Mouse (Mus musculus) MEL (cell line): ENCODE measurements at regions not wholly inside any gene's neighbourhood (a gene's known extent, or its start where the extent isn't known, plus 50 kb on each side); places are given as distances from the start of the nearest gene placed in this dataset.
"Not testable (repeated sequence)": the region's sequence is repeated elsewhere in the genome, so short reads cannot be mapped to it uniquely, and the experiment has no call there.

Experiments
- DNase-seq: peaks from one replicate; pipeline ENCODE4 v3.0.0; 2011; ENCODE audit warnings: low read depth, low spot score
- H3K27ac ChIP-seq: 2 replicates; pipeline ENCODE4 v1.5.1; 2012; ENCODE audit warnings: low read depth, mild to moderate bottlenecking, control low read depth, low read length, moderate library complexity; ENCODE audit not compliant: control insufficient read depth
- H3K27me3 ChIP-seq, 2 experiments: fragments of 150-350 bp in 1 of 2; sonication (generic) in 1 of 2; 2 replicates each; pipeline ENCODE4 v1.6.1; 2012; ENCODE audit warnings: low read length in 2 of 2, mild to moderate bottlenecking in 2 of 2, improper control_type of control experiment in 1 of 2, moderate library complexity in 1 of 2; ENCODE audit not compliant: insufficient read depth in 2 of 2, control insufficient read depth in 1 of 2
- H3K36me3 ChIP-seq, 2 experiments: 2 replicates each; pipeline ENCODE4 v1.6.1; 2012 to 2014; ENCODE audit warnings: low read length in 2 of 2, improper control_type of control experiment in 1 of 2, inconsistent platforms in 1 of 2, mild to moderate bottlenecking in 1 of 2; ENCODE audit not compliant: insufficient read depth in 2 of 2, control insufficient read depth in 1 of 2
- H3K4me1 ChIP-seq, 2 experiments: fragments of 150-350 bp in 1 of 2; sonication (generic) in 1 of 2; 2 replicates each; pipeline ENCODE4 v1.6.1; 2012; ENCODE audit warnings: low read length in 2 of 2, improper control_type of control experiment in 1 of 2, mild to moderate bottlenecking in 1 of 2; ENCODE audit not compliant: insufficient read depth in 2 of 2, control insufficient read depth in 1 of 2
- H3K4me3 ChIP-seq, 2 experiments: fragments of 150-350 bp in 1 of 2; sonication (generic) in 1 of 2; 2 replicates each; pipeline ENCODE4 v1.5.1; 2012; ENCODE audit warnings: low read depth in 2 of 2, low read length in 2 of 2, mild to moderate bottlenecking in 2 of 2, moderate library complexity in 2 of 2, control low read depth in 1 of 2, improper control_type of control experiment in 1 of 2; ENCODE audit not compliant: control insufficient read depth in 1 of 2, insufficient read depth in 1 of 2
- H3K79me2 ChIP-seq: 2 replicates; pipeline ENCODE4 v1.6.1; 2012; ENCODE audit warnings: mild to moderate bottlenecking, low read length, moderate library complexity; ENCODE audit not compliant: control insufficient read depth, poor library complexity, insufficient read depth
- H3K9ac ChIP-seq: 2 replicates; pipeline ENCODE4 v1.6.1; 2012; ENCODE audit warnings: low read depth, mild to moderate bottlenecking, control low read depth, low read length, moderate library complexity; ENCODE audit not compliant: control insufficient read depth, poor library complexity, severe bottlenecking
- H3K9me3 ChIP-seq: fragments of 150-350 bp; sonication (generic); replicated peaks from 2 replicates; pipeline ENCODE4 v1.6.1; 2012; ENCODE audit warnings: mild to moderate bottlenecking, low read length, improper control_type of control experiment, moderate library complexity; ENCODE audit not compliant: insufficient read depth
- BHLHE40 ChIP-seq: IDR thresholded peaks from 2 replicates; pipeline ENCODE4 v1.6.1; 2012; ENCODE audit warnings: low read depth, mild to moderate bottlenecking, inconsistent platforms, low read length, improper control_type of control experiment, borderline replicate concordance
- CHD1 ChIP-seq: IDR thresholded peaks from 2 replicates; pipeline ENCODE4 v1.6.1; 2012; ENCODE audit warnings: low read depth, mild to moderate bottlenecking, inconsistent platforms, low read length, improper control_type of control experiment
- E2F4 ChIP-seq: IDR thresholded peaks from 2 replicates; pipeline ENCODE4 v1.6.1; 2011; ENCODE audit warnings: low read depth, low read length, improper control_type of control experiment, borderline replicate concordance
- ETS1 ChIP-seq: IDR thresholded peaks from 2 replicates; pipeline ENCODE4 v1.6.1; 2012; ENCODE audit warnings: low read depth, mild to moderate bottlenecking, inconsistent platforms, low read length, improper control_type of control experiment, moderate library complexity
- GABPA ChIP-seq: IDR thresholded peaks from 2 replicates; pipeline ENCODE4 v1.6.1; 2012; ENCODE audit warnings: low read depth, mild to moderate bottlenecking, inconsistent platforms, low read length, improper control_type of control experiment, moderate library complexity
- HCFC1 ChIP-seq: IDR thresholded peaks from 2 replicates; pipeline ENCODE4 v1.6.1; 2012; ENCODE audit warnings: low read depth, mild to moderate bottlenecking, inconsistent platforms, low read length, improper control_type of control experiment, moderate library complexity
- KAT2A ChIP-seq: conservative IDR thresholded peaks from 2 replicates; pipeline ENCODE4 v1.6.1; 2012; ENCODE audit warnings: low read depth, low read length, improper control_type of control experiment, inconsistent platforms
- MAFK ChIP-seq: IDR thresholded peaks from 2 replicates; pipeline ENCODE4 v1.6.1; 2011; ENCODE audit warnings: low read depth, mild to moderate bottlenecking, low read length, improper control_type of control experiment, borderline replicate concordance
- MXI1 ChIP-seq: IDR thresholded peaks from 2 replicates; pipeline ENCODE4 v1.6.1; 2011; ENCODE audit warnings: mild to moderate bottlenecking, low read depth, low read length, improper control_type of control experiment
- MYB ChIP-seq: IDR thresholded peaks from 2 replicates; pipeline ENCODE4 v1.6.1; 2011; ENCODE audit warnings: mild to moderate bottlenecking, low read depth, low read length, improper control_type of control experiment
- MYC ChIP-seq: IDR thresholded peaks from 2 replicates; pipeline ENCODE4 v1.6.1; 2011; ENCODE audit warnings: low read depth, mild to moderate bottlenecking, low read length, improper control_type of control experiment, moderate library complexity
- NELFE ChIP-seq: IDR thresholded peaks from 2 replicates; pipeline ENCODE4 v1.6.1; 2011; ENCODE audit warnings: low read depth, low read length, improper control_type of control experiment
- NRF1 ChIP-seq: IDR thresholded peaks from 2 replicates; pipeline ENCODE4 v1.6.1; 2014; ENCODE audit warnings: low read depth, mild to moderate bottlenecking, inconsistent platforms, low read length, improper control_type of control experiment, moderate library complexity; ENCODE audit not compliant: poor library complexity, insufficient read depth, severe bottlenecking
- POLR2A ChIP-seq, 2 experiments: IDR thresholded peaks; 2 replicates each; pipeline ENCODE4 v1.6.1; 2011 to 2012; ENCODE audit warnings: low read length in 2 of 2, mild to moderate bottlenecking in 2 of 2, control low read depth in 1 of 2, improper control_type of control experiment in 1 of 2, low read depth in 1 of 2, moderate library complexity in 1 of 2; ENCODE audit not compliant: control insufficient read depth in 1 of 2, insufficient read depth in 1 of 2, poor library complexity in 1 of 2
- RCOR1 ChIP-seq: IDR thresholded peaks from 2 replicates; pipeline ENCODE4 v1.6.1; 2012; ENCODE audit warnings: low read depth, mild to moderate bottlenecking, inconsistent platforms, low read length, improper control_type of control experiment
- SMC3 ChIP-seq: IDR thresholded peaks from 2 replicates; pipeline ENCODE4 v1.6.1; 2011; ENCODE audit warnings: low read depth, low read length, improper control_type of control experiment
- TBP ChIP-seq: IDR thresholded peaks from 2 replicates; pipeline ENCODE4 v1.8.0; 2011; ENCODE audit warnings: low read depth, low read length, improper control_type of control experiment
- TCF12 ChIP-seq: IDR thresholded peaks from 2 replicates; pipeline ENCODE4 v1.6.1; 2014; ENCODE audit warnings: low read depth, mild to moderate bottlenecking, inconsistent platforms, low read length, improper control_type of control experiment, moderate library complexity
- UBTF ChIP-seq: IDR thresholded peaks from 2 replicates; pipeline ENCODE4 v1.6.1; 2012; ENCODE audit warnings: low read depth, mild to moderate bottlenecking, inconsistent platforms, low read length, improper control_type of control experiment, moderate library complexity, borderline replicate concordance; ENCODE audit not compliant: insufficient read depth
- USF1 ChIP-seq: IDR thresholded peaks from 2 replicates; pipeline ENCODE4 v1.6.1; 2014; ENCODE audit warnings: low read depth, mild to moderate bottlenecking, inconsistent platforms, low read length, improper control_type of control experiment, moderate library complexity
- ZKSCAN1 ChIP-seq: IDR thresholded peaks from 2 replicates; pipeline ENCODE4 v1.6.1; 2012; ENCODE audit warnings: low read depth, mild to moderate bottlenecking, inconsistent platforms, low read length, improper control_type of control experiment, moderate library complexity
- ZNF384 ChIP-seq: IDR thresholded peaks from 2 replicates; pipeline ENCODE4 v1.6.1; 2012; ENCODE audit warnings: low read depth, mild to moderate bottlenecking, inconsistent platforms, low read length, improper control_type of control experiment

DNA sequence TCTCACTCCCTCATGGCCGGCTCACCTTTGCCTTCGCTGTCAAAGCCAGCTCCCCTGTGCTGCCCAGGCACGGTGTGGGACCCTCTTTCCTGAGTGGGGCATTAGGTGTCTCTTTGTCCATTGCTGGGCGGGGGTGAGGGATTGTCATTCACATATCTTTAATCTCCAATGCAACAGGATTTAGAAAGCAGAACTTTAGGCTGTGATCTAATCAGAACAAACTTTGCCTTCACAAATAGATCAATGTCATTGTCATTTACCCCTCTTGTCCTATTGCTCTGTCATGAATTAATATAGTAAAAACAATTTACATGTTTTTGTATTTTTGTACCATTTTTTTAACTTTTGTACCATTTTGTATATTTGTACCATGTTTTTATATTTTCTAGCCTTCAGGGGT, 254.7 kb upstream of the Pik3r1 start:
- no peak overlapping the region for H3K27ac ChIP-seq
- H3K4me3 ChIP-seq = no peak overlapping the region
- H3K4me1 ChIP-seq = no peaks in the 10 kb centered on the region
- H3K36me3 ChIP-seq = no peaks in the 10 kb centered on the region
- no peak overlapping the region for H3K9ac ChIP-seq
- H3K79me2 ChIP-seq = no peaks in the 10 kb centered on the region
- H3K9me3 ChIP-seq = no peaks in the 10 kb centered on the region
- 0 out of 4 replicates have a peak, but pooled peaks cover 0 to 2% of the 10 kb centered on the region in 2 experiments for H3K27me3 ChIP-seq
- TF ChIP-seq POLR2A (IDR thresholded peaks at IDR 0.05; ENCODE audit: control insufficient read depth in 1 of 2, insufficient read depth in 1 of 2, low read depth in 1 of 2, low read length in 2 of 2, poor library complexity in 1 of 2) (no peak), HCFC1 (no peak), USF1 (no peak), ZKSCAN1 (no peak), TCF12 (no peak), NELFE (no peak)
- DNase-seq = no peak

DNA sequence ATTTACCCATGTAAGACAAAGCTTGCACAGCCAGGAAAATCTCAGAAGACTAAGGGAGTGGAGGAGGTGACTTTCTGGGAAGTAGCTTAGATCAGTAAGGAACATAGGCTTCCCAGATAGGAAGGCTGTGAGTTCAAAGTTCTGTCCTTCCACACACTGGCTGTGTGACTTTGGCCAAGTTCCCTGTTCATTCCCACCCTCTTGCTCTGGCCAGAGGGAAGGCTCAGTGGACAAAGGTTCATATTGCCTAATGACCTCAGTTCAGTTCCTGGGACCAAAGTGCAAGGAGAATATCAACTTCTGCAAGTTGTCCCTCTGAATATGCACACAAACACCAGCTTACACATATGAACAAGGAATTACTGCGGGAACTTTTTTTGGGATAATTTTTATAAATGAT, 255.6 kb upstream of the Pik3r1 start:
- no peaks in the 10 kb centered on the region for H3K4me1 ChIP-seq
- H3K27ac ChIP-seq = no peak overlapping the region
- no peaks in the 10 kb centered on the region for H3K36me3 ChIP-seq
- TF ChIP-seq SMC3 (no peak), MYC (no peak), MXI1 (no peak), NRF1 (no peak)
- H3K4me3 ChIP-seq = no peak overlapping the region
- H3K79me2 ChIP-seq = no peaks in the 10 kb centered on the region
- H3K9me3 ChIP-seq = no peaks in the 10 kb centered on the region
- H3K9ac ChIP-seq = no peak overlapping the region
- H3K27me3 ChIP-seq = 0 out of 4 replicates have a peak, but pooled peaks cover 0 to 2% of the 10 kb centered on the region in 2 experiments
- no peak for DNase-seq

DNA sequence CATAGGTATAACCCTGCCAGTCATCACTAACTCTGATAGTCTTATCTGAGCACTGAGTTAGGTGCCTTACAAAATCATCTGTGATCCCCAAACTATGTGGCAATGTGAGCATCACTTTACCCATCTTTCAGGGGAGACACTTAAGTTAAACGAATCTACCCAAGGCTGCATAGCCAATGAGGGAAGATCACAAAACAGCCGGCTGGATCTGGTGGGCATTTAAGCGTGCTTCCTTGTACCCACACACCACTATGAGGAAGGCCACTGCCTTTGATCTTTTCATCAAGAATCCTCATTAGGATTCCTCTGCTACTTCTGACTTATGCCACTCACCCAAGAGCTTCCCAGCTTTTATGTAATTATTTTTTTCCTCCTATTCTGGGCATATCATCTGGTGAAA, 257.1 kb upstream of the Pik3r1 start:
- no peaks in the 10 kb centered on the region for H3K27me3 ChIP-seq
- no peaks in the 10 kb centered on the region for H3K4me1 ChIP-seq
- no peak overlapping the region for H3K4me3 ChIP-seq
- no peaks in the 10 kb centered on the region for H3K36me3 ChIP-seq
- H3K27ac ChIP-seq = no peak overlapping the region
- no peaks in the 10 kb centered on the region for H3K79me2 ChIP-seq
- H3K9ac ChIP-seq = no peak overlapping the region
- no peak for TF ChIP-seq UBTF
- TF ChIP-seq SMC3 = no peak
- TF ChIP-seq KAT2A = no peak
- TF ChIP-seq GABPA = no peak
- no peak for TF ChIP-seq MXI1
- TF ChIP-seq BHLHE40 = no peak
- no peak for TF ChIP-seq RCOR1
- no peak for TF ChIP-seq NRF1
- TF ChIP-seq HCFC1 = no peak
- no peak for TF ChIP-seq MAFK
- no peak for TF ChIP-seq TBP
- no peak for TF ChIP-seq MYB
- no peak for TF ChIP-seq ZNF384
- no peak for TF ChIP-seq CHD1
- TF ChIP-seq E2F4 = no peak
- no peak for TF ChIP-seq MYC
- no peak for TF ChIP-seq ETS1
- TF ChIP-seq, all 39 proteins: peak for 0
- H3K9me3 ChIP-seq = no peaks in the 10 kb centered on the region
- no peak for DNase-seq

DNA sequence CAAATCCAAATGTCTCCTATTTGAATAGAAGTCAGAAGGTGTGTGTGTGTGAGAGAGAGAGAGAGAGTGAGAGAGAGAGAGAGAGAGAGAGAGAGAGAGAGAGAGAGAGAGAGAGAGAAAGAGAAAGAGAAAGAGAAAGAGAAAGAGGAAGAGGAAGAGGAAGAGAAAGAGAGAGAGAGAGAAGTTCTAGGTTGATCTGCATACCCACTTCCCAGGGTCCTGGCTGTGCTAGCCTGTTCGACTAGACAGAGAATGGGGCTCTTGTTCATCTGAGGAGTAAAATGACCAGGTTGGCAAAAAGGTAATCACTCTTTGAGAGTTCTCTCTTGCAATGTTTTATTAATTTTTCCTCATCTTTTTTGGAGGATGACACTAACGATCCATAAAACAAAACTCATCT, 257.5 kb upstream of the Pik3r1 start:
- H3K9ac ChIP-seq, H3K36me3 ChIP-seq, H3K4me3 ChIP-seq, H3K27ac ChIP-seq, H3K79me2 ChIP-seq, H3K27me3 ChIP-seq, DNase-seq, H3K9me3 ChIP-seq, H3K4me1 ChIP-seq: not testable (repeated sequence)
